Mouse (Mus musculus) forebrain, embryonic 12.5 days (tissue): Measurements from ENCODE around the gene Vmo1. TPM values are rescaled to one million over a fixed set of nuclear protein-coding genes. Genes with fewer than 3 reads are reported as not detected.
A peak's percentile ranks its signal among the peaks of the same experiment; 100 is the strongest.
"Not testable (repeated sequence)": the region's sequence is repeated elsewhere in the genome, so short reads cannot be mapped to it uniquely, and the experiment has no call there.

Source experiments
- ATAC-seq: fragments of 200-750 bp; cut with Nextera tagmentation; 2 replicates; pipeline ENCODE4 v1.8.0; 2017; ENCODE audit warnings: moderate TSS enrichment; ENCODE audit not compliant: low FRiP score
- H3K27ac ChIP-seq: fragments of 300-500 bp; sonication (generic); 2 replicates; pipeline ENCODE4 v1.5.1; 2016; ENCODE audit warnings: mild to moderate bottlenecking
- H3K27me3 ChIP-seq: fragments of 300-500 bp; sonication (generic); 2 replicates; pipeline ENCODE4 v1.6.1; 2016; ENCODE audit warnings: mild to moderate bottlenecking
- H3K36me3 ChIP-seq: fragments of 300-500 bp; sonication (generic); replicated peaks from 2 replicates; pipeline ENCODE4 v1.6.1; 2016; ENCODE audit warnings: mild to moderate bottlenecking
- H3K4me1 ChIP-seq: fragments of 300-500 bp; sonication (generic); 2 replicates; pipeline ENCODE4 v1.6.1; 2016
- H3K4me2 ChIP-seq: fragments of 300-500 bp; sonication (generic); 2 replicates; pipeline ENCODE4 v1.6.1; 2016; ENCODE audit warnings: mild to moderate bottlenecking, moderate library complexity
- H3K4me3 ChIP-seq: fragments of 300-500 bp; sonication (generic); replicated peaks from 2 replicates; pipeline ENCODE4 v1.5.1; 2016; ENCODE audit warnings: mild to moderate bottlenecking
- H3K9ac ChIP-seq: fragments of 300-500 bp; sonication (generic); 2 replicates; pipeline ENCODE4 v1.6.1; 2016; ENCODE audit warnings: mild to moderate bottlenecking
- H3K9me3 ChIP-seq: fragments of 300-500 bp; sonication (generic); 2 replicates; pipeline ENCODE4 v1.6.1; 2016
- WGBS: fragments of 180-500 bp; shearing (Covaris S2); methylation state at CpG from one replicate; pipeline ENCODE4 v1.1.7; 2016; 5-methylcytosine and 5-hydroxymethylcytosine counted together
- polyA plus RNA-seq: library from polyadenylated mRNA; unstranded; fragments of >200 nt; fragmentation: Nextera tagmentation; extraction: Ambion mirVana; gene quantifications from 2 replicates; pipeline ENCODE4 v1.2.1, GENCODE M21; 2016

Vmo1 gene
- polyA plus RNA-seq, 1 experiment from 2014 or later, result not detected

GRCm38 (mm10) chr11:70539423-70539822 lies 25.0 kb upstream of the Vmo1 start:
- Histone ChIP-seq H3K4me3 (peak overlapping the region; percentile 56), H3K9ac (peak overlapping the region; percentile 59; the same call in 1 of the 2 replicates), H3K27ac (no peak overlapping the region), H3K4me1 (peaks cover 12% of the 10 kb centered on the region), H3K27me3 (peaks cover 26% of the 10 kb centered on the region), H3K4me2 (peak overlapping the region; percentile 92), H3K9me3 (no peaks in the 10 kb centered on the region), H3K36me3 (no peaks in the 10 kb centered on the region)
- ATAC-seq, result no peak
- 16% methylated on average over 9 of the region's 9 CpGs for WGBS

DNA sequence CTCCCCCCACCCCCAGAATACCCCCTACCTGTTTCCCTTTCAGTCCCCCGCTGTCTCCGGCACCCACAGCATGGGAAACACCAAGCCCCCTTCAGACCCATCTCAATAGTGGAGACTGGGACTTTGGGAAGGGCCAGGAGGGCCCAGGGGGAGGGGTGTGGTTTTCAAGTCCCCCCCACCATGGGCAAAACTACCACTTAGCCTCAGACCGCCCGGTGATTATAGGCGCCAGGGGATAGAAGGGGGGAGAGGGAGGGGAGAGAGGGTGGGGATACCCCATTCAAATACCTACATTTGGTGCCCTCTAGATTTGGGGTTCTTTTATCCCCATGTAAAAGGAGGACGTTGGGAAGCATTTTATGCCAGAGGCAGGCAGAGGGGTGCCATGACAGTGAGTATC lies 18.4 kb upstream of the Vmo1 start, which contains the start of gene Gm40193:
Gm40193 (minus strand) TSS at position 101 of the 400 bp plus-strand sequence.
- Histone ChIP-seq H3K27ac (no peak within 1 kb of the TSS), H3K9me3 (no peaks in the 10 kb centered on the region), H3K27me3 (peaks cover 3% of the 10 kb centered on the region; the same call in 1 of the 2 replicates), H3K4me3 (no peak within 1 kb of the TSS), H3K36me3 (peaks cover 18% of the 10 kb centered on the region), H3K4me2 (no peak within 1 kb of the TSS), H3K4me1 (no peaks in the 10 kb centered on the region), H3K9ac (no peak within 1 kb of the TSS)
- 79% methylated on average over 6 of the region's 6 CpGs for WGBS
- no peak for ATAC-seq

GRCm38 (mm10) chr11:70531065-70531464 lies 16.6 kb upstream of the Vmo1 start:
- H3K27ac ChIP-seq, ATAC-seq, H3K4me2 ChIP-seq, H3K9ac ChIP-seq, H3K27me3 ChIP-seq, H3K9me3 ChIP-seq, H3K4me3 ChIP-seq, H3K4me1 ChIP-seq: not testable (repeated sequence)
- WGBS, result 86% methylated on average over 2 of the region's 2 CpGs
- peaks cover 35% of the 10 kb centered on the region for H3K36me3 ChIP-seq

DNA sequence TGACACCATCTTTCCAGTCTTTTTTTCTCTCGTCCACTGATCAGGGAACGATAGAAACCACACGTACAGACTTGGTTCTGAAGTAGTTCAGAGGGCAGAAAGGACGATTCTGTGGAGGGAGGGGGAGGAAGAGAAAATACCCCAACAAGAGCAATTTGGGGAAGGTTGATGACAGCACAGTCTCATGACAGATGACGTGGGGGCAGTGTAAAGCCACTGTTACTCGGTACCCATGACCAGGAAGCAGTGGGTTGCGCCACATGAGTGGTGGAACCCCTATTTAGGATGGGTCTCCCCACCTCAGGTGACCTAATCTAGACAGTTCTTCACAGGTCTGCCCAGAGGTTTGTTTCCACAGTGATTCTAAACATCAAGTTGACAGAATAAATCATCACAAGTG lies 14.2 kb upstream of the Vmo1 start:
- Histone ChIP-seq H3K4me1 (peaks cover 11% of the 10 kb centered on the region), H3K4me2 (no peak overlapping the region), H3K9ac (no peak overlapping the region), H3K36me3 (peaks cover 35% of the 10 kb centered on the region), H3K4me3 (no peak overlapping the region), H3K27ac (no peak overlapping the region), H3K27me3 (no peaks in the 10 kb centered on the region; the same call in 1 of the 2 replicates), H3K9me3 (no peaks in the 10 kb centered on the region)
- WGBS, result 90% methylated on average over 7 of the region's 7 CpGs
- ATAC-seq, result no peak

DNA sequence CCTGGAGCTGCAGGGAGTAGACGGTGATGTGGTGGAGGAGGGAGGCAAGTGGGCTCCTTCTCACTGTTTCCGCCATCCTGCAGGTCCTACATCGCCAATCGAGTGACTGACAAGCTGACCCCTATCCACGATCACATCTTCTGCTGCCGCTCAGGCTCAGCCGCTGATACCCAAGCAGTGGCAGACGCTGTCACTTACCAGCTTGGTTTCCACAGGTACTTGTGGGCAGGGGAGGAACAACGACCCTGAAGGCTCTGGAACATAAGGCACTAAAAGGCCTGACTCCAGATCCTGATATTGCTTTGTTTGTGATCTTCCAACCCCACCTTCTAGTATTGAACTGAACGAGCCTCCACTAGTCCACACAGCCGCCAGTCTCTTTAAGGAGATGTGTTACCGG lies 11.8 kb upstream of the Vmo1 start:
- Histone ChIP-seq H3K27ac (no peak overlapping the region), H3K27me3 (no peaks in the 10 kb centered on the region), H3K4me2 (peak overlapping the region; percentile 84), H3K36me3 (peaks cover 35% of the 10 kb centered on the region), H3K9ac (peak overlapping the region; percentile 81), H3K9me3 (no peaks in the 10 kb centered on the region), H3K4me3 (peak overlapping the region; percentile 72), H3K4me1 (peaks cover 11% of the 10 kb centered on the region)
- WGBS, result 90% methylated on average over 12 of the region's 12 CpGs
- no peak for ATAC-seq

- Histone ChIP-seq H3K4me1 (peaks cover 11% of the 10 kb centered on the region), H3K27me3 (no peaks in the 10 kb centered on the region), H3K9me3 (no peaks in the 10 kb centered on the region), H3K9ac (peak overlapping the region; percentile 81), H3K36me3 (peaks cover 35% of the 10 kb centered on the region), H3K27ac (no peak overlapping the region), H3K4me3 (peak overlapping the region; percentile 72), H3K4me2 (peak overlapping the region; percentile 84)
- peak; percentile 52; the same call in 1 of the 2 replicates for ATAC-seq
- WGBS, result 2% methylated on average over 12 of the region's 12 CpGs
These were observed 11.3 kb upstream of the Vmo1 start for GRCm38 (mm10) chr11:70525726-70526125.

DNA sequence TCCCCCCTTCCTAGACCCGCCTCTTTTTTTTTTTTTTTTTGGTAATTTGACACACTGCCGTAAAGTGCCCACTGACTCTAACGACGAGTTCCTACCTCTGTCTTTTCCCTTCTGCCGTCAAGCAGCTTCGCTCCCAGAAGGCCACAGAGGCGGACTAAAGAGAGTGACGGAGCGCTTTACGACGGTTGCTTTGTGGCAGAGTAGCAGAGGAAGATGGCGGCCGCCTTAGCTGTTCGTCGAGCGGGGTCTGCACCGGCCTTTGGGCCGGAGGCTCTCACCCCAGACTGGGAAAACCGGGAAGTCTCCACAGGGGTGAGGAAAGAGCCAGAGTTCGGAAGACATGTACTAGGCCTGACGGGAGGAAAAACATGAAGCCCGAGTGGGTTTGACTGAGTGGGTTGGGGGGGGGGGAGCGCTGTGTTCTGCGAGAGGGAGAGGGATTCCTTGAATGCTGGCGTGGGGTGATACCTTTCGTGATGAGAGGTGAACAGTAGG lies 10.8 kb upstream of the Vmo1 start, which contains the start of gene Psmb6:
Psmb6 (plus strand) TSS at position 184 of the 495 bp plus-strand sequence.
- H3K27me3 ChIP-seq, result no peaks in the 10 kb centered on the region
- peak within 1 kb of the TSS; percentile 81 for H3K9ac ChIP-seq
- H3K36me3 ChIP-seq, result peaks cover 35% of the 10 kb centered on the region
- peaks cover 15% of the 10 kb centered on the region for H3K4me1 ChIP-seq
- no peaks in the 10 kb centered on the region for H3K9me3 ChIP-seq
- peak within 1 kb of the TSS; percentile 84 for H3K4me2 ChIP-seq
- peak; percentile 93 for ATAC-seq
- H3K27ac ChIP-seq, result no peak within 1 kb of the TSS
- H3K4me3 ChIP-seq, result peak within 1 kb of the TSS; percentile 72
- WGBS, result under 1% methylated on average over 26 of the region's 26 CpGs

DNA sequence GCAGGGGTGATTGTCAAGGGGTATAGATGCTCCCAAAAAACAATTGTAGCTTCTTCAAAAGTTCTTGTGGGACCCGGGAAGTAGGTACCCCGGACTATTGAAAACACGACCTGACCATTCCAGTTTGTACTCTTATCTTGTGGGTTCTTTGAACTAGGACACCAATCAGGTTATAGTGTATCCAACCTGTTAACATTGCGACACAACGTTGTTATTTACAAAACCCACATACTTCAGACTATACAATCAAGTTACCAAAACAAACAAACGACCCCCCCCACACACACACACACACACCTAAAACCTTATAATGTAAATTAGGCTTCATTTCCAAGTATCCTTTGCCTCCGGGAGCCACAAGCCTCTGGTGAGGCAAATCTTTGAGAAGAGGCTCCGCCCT lies 10.4 kb upstream of the Vmo1 start:
- no peak overlapping the region for H3K27ac ChIP-seq

DNA sequence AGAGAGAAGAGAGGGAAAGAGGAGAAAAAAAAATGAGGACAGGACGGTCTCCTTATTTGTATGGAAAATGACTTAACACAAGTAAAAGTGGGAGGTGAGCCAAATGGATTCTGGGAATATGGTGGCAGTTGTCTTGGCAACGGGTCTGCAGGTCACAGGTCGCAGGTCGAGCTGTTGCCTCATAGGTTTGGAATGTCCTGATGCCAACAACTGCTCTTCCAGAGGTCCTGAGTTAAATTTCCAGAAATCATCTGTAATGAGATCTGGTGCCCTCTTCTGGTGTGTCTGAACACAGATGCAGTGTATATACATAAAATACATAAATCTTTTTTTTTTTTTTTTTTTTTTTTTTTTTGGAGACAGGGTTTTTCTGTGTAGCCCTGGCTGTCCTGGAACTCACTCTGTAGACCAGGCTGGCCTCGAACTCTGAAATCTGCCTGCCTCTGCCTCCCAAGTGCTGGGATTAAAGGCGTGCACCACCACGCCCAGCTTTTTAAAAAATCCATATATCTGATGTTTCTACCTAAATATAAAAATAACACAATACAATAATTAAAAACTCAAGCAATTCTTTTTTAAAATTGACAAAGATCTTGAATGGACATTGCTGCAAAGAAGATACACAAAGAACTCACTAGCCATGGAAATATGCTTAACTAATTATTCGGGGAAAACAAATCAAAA lies 9.0 kb upstream of the Vmo1 start:
- H3K4me3 ChIP-seq, ATAC-seq, H3K9me3 ChIP-seq, H3K27ac ChIP-seq, H3K4me2 ChIP-seq, H3K9ac ChIP-seq: not testable (repeated sequence)
- Histone ChIP-seq H3K36me3 (peaks cover 23% of the 10 kb centered on the region), H3K4me1 (peaks cover 20% of the 10 kb centered on the region), H3K27me3 (peaks cover 14% of the 10 kb centered on the region)
- 88% methylated on average over 8 of the region's 8 CpGs for WGBS

More for the DNA sequence above, 10.4 kb upstream of the Vmo1 start:
- peaks cover 19% of the 10 kb centered on the region for H3K4me1 ChIP-seq
- H3K4me2 ChIP-seq, result peak overlapping the region; percentile 53
- WGBS, result 9% methylated on average over 8 of the region's 8 CpGs
- H3K9ac ChIP-seq, result 0 out of 2 replicates have a peak overlapping the region, but pooled peaks have one; percentile 33
- H3K36me3 ChIP-seq, result peaks cover 35% of the 10 kb centered on the region
- peaks cover 3% of the 10 kb centered on the region for H3K27me3 ChIP-seq
- no peak; the same call in 1 of the 2 replicates for ATAC-seq
- H3K4me3 ChIP-seq, result peak overlapping the region; percentile 72
- H3K9me3 ChIP-seq, result no peaks in the 10 kb centered on the region

GRCm38 (mm10) chr11:70520178-70520769 lies 5.9 kb upstream of the Vmo1 start:
- H3K4me3 ChIP-seq, result peak overlapping the region; percentile 18
- peaks cover 9% of the 10 kb centered on the region for H3K4me1 ChIP-seq
- WGBS, result 16% methylated on average over 41 of the region's 41 CpGs
- no peak; the same call in 1 of the 2 replicates for ATAC-seq
- H3K27ac ChIP-seq, result no peak overlapping the region
- peaks cover 14% of the 10 kb centered on the region for H3K27me3 ChIP-seq
- H3K9ac ChIP-seq, result peak overlapping the region; percentile 48
- H3K36me3 ChIP-seq, result no peaks in the 10 kb centered on the region
- no peaks in the 10 kb centered on the region for H3K9me3 ChIP-seq
- H3K4me2 ChIP-seq, result peak overlapping the region; percentile 43

GRCm38 (mm10) chr11:70518923-70519322 lies 4.5 kb upstream of the Vmo1 start, which contains the start of gene Gltpd2:
Gene Gltpd2, plus strand, starts transcription at chr11:70519196.
- Histone ChIP-seq H3K9ac (peak within 1 kb of the TSS; percentile 48), H3K4me1 (peaks cover 9% of the 10 kb centered on the region), H3K36me3 (no peaks in the 10 kb centered on the region), H3K4me2 (peak within 1 kb of the TSS; percentile 43), H3K27ac (no peak within 1 kb of the TSS), H3K4me3 (peak within 1 kb of the TSS; percentile 18), H3K27me3 (peaks cover 14% of the 10 kb centered on the region), H3K9me3 (no peaks in the 10 kb centered on the region)
- no peak for ATAC-seq
- WGBS, result 79% methylated on average over 10 of the region's 10 CpGs

GRCm38 (mm10) chr11:70518436-70518835 lies 4.0 kb upstream of the Vmo1 start:
- 67% methylated on average over 1 of the region's 1 CpGs for WGBS
- peaks cover 9% of the 10 kb centered on the region for H3K4me1 ChIP-seq

More at GRCm38 (mm10) chr11:70518436-70518835, 4.0 kb upstream of the Vmo1 start:
- H3K9ac ChIP-seq, result no peak overlapping the region
- no peak overlapping the region for H3K27ac ChIP-seq
- H3K27me3 ChIP-seq, result peaks cover 16% of the 10 kb centered on the region
- no peak overlapping the region for H3K4me2 ChIP-seq
- no peaks in the 10 kb centered on the region for H3K36me3 ChIP-seq
- no peak for ATAC-seq
- no peaks in the 10 kb centered on the region for H3K9me3 ChIP-seq
- no peak overlapping the region for H3K4me3 ChIP-seq
